Mouse (Mus musculus): ENCODE results near the gene Il17c.

DNA sequence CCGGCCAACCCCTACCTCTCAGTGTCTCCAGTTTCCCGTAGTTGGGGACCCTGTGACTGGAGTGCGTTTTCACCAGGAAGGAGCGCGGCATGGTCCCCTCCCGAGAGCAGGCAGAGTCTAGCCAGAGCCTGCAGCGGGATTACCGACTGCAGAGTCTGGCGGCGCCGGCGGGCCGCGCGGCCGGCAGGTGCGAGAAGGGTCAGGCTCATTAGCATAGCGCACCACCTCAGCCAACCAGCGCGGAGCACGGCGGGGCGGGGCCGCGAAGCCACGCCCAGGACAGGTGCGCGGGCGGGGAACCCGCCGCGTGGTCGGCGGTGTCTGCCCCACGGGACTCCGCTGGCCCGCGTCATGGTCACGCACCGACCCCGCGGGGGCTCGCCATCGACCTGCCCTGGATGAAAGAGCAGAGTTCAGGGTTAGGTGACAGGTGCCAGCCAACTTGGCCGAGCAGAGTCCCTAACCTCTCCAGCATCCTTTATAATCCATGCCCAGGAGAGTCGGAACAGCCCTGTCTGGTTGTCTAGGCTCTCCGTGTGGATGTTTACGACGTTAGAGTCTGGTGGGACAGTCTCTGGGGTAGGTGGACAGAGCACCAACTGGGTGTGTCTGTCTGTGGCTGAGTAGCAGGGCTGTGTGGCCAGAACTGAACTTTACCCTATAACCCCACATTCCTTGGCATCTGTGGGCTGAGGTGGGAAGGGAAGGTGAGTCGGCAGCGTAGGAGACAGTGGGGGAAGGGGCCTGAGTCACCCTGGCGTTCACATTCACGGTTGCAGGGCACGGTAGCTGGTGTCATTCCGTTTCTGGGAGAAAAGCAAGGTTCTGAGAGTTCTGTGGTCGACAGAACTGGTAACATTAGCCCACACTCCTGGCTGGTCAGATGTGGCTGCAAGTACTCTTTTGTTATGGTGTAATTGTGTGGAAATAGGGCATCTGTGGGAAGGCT is 39.0 kb downstream of the Il17c start, which contains the start of gene Snai3:
- TF ChIP-seq POLR2A (IDR thresholded peaks at IDR 0.05; ENCODE audit: control insufficient read depth, low read depth, low read length) (no peak), CTCF (IDR thresholded peaks at IDR 0.05; ENCODE audit: control insufficient read depth, insufficient read depth, insufficient replicate concordance, low read depth, low read length) (no peak)

Data from testis, adult 2 months (tissue).